Mouse (Mus musculus): Measurements from ENCODE around the gene Pou5f1.
"Not testable (repeated sequence)": the region's sequence is repeated elsewhere in the genome, so short reads cannot be mapped to it uniquely, and the experiment has no call there.

Pou5f1 gene

DNA sequence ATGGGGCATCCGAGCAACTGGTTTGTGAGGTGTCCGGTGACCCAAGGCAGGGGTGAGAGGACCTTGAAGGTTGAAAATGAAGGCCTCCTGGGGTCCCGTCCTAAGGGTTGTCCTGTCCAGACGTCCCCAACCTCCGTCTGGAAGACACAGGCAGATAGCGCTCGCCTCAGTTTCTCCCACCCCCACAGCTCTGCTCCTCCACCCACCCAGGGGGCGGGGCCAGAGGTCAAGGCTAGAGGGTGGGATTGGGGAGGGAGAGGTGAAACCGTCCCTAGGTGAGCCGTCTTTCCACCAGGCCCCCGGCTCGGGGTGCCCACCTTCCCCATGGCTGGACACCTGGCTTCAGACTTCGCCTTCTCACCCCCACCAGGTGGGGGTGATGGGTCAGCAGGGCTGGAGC lies at the start of gene Pou5f1:
Pou5f1 (plus strand) TSS at position 243 of the 400 bp plus-strand sequence.
- DNase-seq (ENCODE audit: inconsistent ontology term) = no peak

DNA sequence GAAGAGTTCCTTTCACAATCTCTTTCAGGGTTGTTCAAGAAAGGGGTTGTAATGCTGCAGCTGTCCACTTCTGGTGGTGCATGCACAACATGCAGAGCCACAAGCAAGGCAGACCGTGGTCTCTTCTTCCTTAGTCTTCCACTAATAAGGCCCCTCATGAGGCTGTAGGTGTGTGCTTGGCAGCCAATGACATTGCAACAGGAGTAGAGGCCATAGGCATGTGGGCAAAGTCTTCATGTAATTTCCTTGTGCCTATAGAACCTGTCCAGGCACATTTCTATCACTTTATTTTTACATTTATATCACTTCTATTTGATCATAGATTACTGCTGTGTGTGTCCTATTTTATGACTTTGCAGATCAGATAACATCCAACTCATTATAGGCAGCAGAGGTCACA lies 47.6 kb upstream of the Pou5f1 start:
- DNase-seq (ENCODE audit: inconsistent ontology term) = not testable (repeated sequence)

DNA sequence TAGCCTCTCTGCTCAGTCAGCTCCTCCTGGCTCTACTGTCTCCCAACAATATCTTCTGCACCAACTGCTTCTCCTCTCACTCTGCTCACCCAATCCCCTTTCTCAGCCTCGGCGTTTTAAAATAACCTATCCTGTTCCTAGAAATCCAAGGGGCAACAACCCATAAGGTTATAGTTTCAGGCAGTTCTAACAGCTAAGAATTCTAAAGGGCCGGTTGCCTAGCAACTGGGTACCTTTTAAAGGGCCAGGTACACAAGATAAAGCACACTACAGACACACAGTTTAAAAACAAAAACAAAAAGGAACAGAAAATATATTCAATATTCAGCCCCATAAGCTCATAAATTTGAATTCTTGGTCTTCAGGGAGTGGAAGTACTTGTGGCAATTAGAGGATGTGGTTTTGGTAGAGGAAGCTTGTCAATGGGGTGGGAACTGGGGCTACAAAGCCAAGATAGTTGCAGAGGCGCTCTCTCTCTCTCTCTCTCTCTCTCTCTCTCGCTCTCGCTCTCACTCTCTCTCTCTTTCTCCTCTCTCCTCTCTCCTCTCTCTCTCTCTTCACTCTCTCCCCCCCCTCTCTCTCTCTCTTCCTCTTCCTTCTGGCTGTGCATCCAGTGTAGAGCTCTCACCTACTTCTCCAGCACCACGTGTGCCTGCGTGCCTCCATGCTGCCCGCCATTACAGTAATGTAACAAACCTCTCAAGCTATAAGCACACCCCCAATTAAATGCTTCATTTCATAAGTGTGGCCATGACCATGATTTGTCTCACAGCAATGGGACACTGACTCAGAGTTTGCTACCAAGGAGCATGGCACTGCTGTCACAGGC lies 45.1 kb upstream of the Pou5f1 start:
- not testable (repeated sequence) for DNase-seq (ENCODE audit: inconsistent ontology term)

- DNase-seq (ENCODE audit: inconsistent ontology term) = not testable (repeated sequence)
Observed at GRCm38 (mm10) chr17:35465651-35466050, 40.2 kb upstream of the Pou5f1 start.

DNA sequence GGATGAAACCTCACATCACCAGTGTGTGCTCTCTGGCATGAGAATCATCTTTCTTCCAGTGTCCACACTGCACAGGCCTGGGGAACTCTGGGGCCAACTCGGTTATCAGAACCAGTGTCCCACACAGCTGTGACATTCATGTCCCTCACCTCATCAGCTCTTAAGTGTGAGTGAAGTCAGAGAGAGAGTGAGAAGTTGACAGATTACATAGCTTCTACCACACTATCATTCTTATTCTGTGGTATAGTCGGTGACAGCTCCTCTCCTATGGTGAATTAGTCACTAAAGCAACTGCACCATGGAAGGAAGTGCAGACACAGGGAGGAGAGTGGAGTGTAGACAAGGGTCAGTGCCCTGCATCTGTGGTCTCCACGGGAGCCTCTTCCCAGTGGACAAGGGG lies 36.9 kb upstream of the Pou5f1 start:
- not testable (repeated sequence) for DNase-seq (ENCODE audit: inconsistent ontology term)

- DNase-seq (ENCODE audit: inconsistent ontology term) = no peak
Observed at GRCm38 (mm10) chr17:35469842-35470751, 35.7 kb upstream of the Pou5f1 start, which contains the start of gene H2-Q10. TSS of gene H2-Q10 (plus strand) at chr17:35470089.

- peak; percentile 53 for DNase-seq (ENCODE audit: inconsistent ontology term)
Observed at GRCm38 (mm10) chr17:35484066-35484465, 21.8 kb upstream of the Pou5f1 start.

DNA sequence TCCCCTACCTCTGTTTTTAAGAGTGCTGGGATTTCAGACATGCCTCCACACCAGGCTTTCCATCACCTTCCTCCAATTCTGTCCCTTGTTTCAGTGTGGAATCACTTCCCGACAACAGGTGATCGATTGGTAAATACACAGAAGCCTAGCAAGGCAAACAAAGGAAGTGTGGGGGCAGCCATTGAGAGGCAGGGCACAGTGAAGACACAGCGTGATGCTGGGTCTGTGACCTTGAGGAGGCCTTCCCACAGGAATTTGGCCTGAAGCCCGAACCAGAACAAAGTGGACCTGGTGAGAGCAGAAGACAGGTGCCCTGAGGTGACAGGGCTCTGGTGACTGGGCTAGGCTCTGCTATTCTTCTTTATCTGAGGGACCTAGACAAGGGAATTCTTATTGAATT lies 20.1 kb upstream of the Pou5f1 start:
- DNase-seq (ENCODE audit: inconsistent ontology term) = peak; percentile 53

DNA sequence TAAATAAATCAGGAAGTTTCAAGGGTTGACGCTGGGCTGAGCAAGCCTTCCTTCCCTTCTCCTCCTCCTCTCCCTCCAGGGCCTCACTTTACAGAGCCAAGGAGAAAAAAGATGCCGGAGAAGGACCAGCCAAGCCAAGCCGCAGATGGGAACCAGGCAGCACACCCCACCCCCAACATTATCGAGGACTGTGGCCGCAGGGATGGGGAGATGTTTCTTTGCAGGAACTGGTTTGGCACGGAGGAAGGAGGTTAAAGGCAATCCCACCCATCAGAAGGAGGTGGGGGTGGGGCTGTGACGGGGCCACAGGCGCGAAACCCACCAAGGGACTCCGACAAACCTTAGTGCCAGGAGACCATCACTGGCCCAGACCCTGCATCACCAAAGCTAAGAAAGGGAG lies 19.1 kb upstream of the Pou5f1 start:
- DNase-seq (ENCODE audit: inconsistent ontology term) = no peak

DNA sequence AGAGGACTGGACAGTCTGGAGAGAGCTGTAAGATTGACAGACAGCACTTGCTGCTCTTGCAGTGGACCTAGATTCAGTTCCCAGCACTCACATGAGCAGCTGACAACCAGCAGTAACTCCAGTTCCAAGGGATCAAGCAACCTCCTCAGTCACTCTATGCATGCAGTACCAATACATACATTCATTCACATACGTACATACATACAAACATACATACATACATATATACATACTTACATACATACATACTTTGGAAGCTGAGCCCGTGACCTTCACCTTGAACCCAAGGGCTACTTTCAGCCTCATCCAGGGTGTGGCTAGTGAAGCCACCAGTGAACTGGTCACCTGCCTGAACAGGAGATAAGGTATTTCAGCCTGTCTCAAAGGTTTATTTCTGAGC lies 17.8 kb upstream of the Pou5f1 start:
- no peak for DNase-seq (ENCODE audit: inconsistent ontology term)

DNA sequence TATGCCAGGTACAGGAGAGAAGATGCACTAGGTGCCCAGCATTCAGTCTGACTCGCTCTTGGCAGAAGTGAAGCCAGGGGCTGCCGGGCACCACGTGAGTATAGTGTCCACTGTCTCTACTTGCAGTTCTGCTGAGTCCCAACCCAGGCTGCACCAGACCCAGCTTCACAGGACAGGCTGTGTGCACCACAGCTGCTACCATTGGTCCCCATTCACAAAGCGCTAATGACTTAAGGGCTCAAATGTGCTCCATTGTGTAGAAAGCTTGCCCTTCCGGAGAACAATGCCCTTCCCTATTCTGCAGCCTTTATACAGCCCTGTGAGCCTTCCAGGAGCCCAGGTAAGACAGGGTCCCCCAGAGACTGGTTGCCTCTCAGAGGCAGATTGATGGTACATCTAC lies 15.5 kb upstream of the Pou5f1 start:
- DNase-seq (ENCODE audit: inconsistent ontology term) = no peak

DNA sequence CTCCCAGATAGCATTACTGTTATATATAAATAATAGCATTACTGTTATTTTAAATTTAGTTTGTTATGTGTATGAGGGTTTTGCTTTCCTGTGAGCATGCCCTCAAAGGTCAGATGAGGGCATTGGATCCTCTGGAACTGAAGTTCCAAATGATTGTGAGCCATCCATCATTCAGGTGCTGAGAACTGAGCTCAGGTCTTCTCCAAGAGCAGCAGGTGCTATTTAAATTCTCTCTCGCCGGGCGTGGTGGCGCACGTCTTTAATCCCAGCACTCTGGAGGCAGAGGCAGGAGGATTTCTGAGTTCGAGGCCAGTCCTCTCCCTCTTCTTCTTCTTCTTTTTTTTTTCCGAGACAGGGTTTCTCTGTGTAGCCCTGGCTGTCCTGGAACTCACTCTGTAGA lies 8.7 kb upstream of the Pou5f1 start:
- no peak for DNase-seq (ENCODE audit: inconsistent ontology term)

DNA sequence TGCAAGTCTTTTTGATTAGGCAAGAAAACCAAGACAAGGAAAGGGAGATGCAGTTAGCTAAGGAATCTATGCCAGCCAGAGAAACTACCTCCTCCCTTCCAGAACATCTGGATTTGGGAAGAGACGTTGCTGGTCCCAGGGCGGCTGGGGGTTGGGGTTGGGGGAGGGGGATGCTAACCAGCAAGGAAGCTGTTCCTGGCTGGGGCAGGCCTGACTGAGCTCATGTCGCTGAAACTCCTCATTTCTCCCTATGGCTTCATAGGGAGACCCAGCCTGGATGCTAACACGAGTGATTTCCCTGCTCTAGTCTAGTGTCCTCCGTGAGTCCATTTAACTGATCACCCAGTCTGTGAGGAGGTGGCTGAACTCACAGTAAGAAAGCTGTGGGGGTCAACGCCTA lies 3.6 kb upstream of the Pou5f1 start:
- no peak for DNase-seq (ENCODE audit: inconsistent ontology term)

- DNase-seq (ENCODE audit: inconsistent ontology term) = no peak
Observed at GRCm38 (mm10) chr17:35502762-35503161, 3.1 kb upstream of the Pou5f1 start.

DNA sequence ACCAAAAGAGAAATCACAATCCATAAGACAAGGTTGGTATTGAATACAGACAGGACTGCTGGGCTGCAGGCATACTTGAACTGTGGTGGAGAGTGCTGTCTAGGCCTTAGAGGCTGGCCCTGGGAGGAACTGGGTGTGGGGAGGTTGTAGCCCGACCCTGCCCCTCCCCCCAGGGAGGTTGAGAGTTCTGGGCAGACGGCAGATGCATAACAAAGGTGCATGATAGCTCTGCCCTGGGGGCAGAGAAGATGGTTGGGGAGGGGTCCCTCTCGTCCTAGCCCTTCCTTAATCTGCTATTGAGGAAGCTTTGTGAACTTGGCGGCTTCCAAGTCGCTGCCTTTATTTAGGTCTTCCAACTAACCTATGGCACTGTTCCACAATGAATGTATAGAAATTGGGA lies 2.0 kb upstream of the Pou5f1 start:
- no peak for DNase-seq (ENCODE audit: inconsistent ontology term)

DNA sequence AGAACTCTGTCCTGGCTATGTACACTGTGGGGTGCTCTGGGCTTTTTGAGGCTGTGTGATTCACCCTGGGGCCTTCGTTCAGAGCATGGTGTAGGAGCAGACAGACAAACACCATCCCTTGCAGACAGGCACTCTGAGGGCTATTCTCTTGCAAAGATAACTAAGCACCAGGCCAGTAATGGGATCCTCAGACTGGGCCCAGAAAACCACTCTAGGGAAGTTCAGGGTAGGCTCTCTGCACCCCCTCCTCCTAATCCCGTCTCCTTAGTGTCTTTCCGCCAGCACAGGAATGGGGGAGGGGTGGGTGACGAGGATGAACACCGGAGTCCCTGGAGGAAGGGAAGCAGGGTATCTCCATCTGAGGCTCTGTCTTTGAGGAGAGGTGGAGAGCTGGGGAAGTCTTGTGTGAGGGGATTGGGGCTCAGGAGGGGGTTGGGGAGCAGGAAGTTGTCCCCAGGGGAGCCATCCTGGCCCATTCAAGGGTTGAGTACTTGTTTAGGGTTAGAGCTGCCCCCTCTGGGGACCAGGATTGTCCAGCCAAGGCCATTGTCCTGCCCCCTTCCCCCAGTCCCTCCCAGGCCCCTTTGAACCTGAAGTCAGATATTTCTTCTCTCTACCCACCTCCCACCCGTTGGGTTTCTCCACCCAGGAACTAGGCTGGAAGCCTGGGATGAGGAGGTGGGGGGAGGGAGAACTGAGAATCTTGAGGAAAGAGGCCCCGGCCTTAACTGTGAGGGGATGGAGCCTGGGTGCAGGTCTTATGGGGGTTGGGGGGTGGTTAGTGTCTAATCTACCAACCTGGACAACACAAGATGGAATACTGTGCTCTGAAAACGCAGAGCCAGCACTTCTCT lies 963 bp upstream of the Pou5f1 start:
- no peak for DNase-seq (ENCODE audit: inconsistent ontology term)

DNA sequence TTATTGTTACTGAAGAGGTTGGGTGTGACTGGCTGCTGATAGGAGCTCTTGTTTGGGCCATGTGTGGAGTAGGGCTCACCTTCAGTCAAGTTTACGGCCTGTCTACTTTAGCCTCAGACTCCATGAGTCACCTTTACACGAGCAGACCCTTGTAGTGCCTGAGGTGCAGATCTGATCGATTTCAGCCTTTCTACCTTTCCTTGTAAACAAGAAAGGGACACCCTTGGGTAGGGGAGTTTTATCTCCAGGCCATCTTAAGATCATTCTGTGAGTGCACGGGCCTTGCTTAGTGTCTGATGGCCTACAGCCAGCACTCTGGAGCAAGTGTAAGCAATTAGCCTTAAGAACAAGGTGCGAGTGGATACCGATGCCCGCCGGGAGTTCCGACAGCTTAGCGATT lies 1.1 kb downstream of the Pou5f1 start:
- DNase-seq (ENCODE audit: inconsistent ontology term) = no peak

DNA sequence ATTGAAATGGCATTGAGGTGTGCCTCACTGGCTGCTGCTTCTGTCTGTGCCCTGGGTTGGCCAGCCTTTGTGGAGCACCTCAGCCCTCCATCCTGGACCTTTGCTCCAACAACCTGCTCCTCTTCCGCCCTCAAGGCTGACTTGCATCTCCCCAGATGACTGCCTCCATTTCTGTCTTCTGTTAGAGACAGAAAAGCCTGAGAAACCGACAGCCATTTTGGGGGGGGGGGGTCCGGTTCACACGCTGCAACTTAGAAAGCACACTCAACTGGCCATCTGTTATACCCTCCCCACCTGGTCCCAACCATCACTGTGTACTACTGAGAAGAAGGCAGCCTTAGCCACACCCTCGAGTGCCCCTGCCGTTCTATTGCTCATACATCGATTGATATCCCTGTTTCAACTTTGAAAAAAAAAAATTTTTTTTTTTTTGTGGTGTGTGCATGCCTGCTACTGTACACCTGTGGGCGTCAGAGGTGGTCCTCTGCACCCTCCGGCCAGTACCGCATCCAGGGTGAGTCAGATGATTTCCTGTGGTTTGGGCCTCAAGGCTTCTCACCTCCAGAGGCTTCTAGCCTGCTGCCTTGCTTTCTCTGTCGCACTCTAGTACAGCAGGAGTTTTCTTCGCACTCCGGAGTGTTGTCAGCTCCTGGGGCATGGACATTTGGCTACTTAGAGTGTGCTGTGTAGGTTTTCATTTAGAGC lies 1.9 kb downstream of the Pou5f1 start:
- no peak for DNase-seq (ENCODE audit: inconsistent ontology term)

GRCm38 (mm10) chr17:35508279-35508678 lies 2.5 kb downstream of the Pou5f1 start:
- not testable (repeated sequence) for DNase-seq (ENCODE audit: inconsistent ontology term)

- no peak for DNase-seq (ENCODE audit: inconsistent ontology term)
Observed at GRCm38 (mm10) chr17:35509284-35509683, 3.5 kb downstream of the Pou5f1 start.

Measured in Muller cell, postnatal 12 days (primary cell).